Mouse (Mus musculus) embryonic facial prominence, embryonic 10.5 days (tissue): ENCODE data around the gene Hmcn1. TPM values are rescaled to one million over a fixed set of nuclear protein-coding genes. Genes with fewer than 3 reads are reported as not detected.

Experiments
- DNase-seq: peaks from one replicate; pipeline ENCODE4 v3.0.0-alpha.2; 2017; ENCODE audit warnings: low spot score
- H3K27ac ChIP-seq: fragments of 300-500 bp; sonication (generic); replicated peaks from 2 replicates; pipeline ENCODE4 v1.5.1; 2016; ENCODE audit warnings: mild to moderate bottlenecking
- H3K27me3 ChIP-seq: fragments of 300-500 bp; sonication (generic); replicated peaks from 2 replicates; pipeline ENCODE4 v1.6.1; 2016; ENCODE audit warnings: low read depth, mild to moderate bottlenecking; ENCODE audit not compliant: poor library complexity, severe bottlenecking
- H3K36me3 ChIP-seq: fragments of 300-500 bp; sonication (generic); replicated peaks from 2 replicates; pipeline ENCODE4 v1.6.1; 2016; ENCODE audit warnings: mild to moderate bottlenecking, moderate library complexity
- H3K4me1 ChIP-seq: fragments of 300-500 bp; sonication (generic); 2 replicates; pipeline ENCODE4 v1.6.1; 2016
- H3K4me3 ChIP-seq: fragments of 300-500 bp; sonication (generic); 2 replicates; pipeline ENCODE4 v1.5.1; 2016; ENCODE audit warnings: mild to moderate bottlenecking, moderate library complexity
- H3K9me3 ChIP-seq: fragments of 300-500 bp; sonication (generic); 2 replicates; pipeline ENCODE4 v1.6.1; 2016; ENCODE audit warnings: mild to moderate bottlenecking
- WGBS: fragments of 180-500 bp; shearing (Covaris S2); methylation state at CpG from one replicate; pipeline ENCODE4 v1.1.7; 2016; 5-methylcytosine and 5-hydroxymethylcytosine counted together
- polyA plus RNA-seq: library from polyadenylated mRNA; unstranded; fragments of >200 nt; fragmentation: Nextera tagmentation; extraction: Ambion mirVana; gene quantifications from 2 replicates; pipeline ENCODE4 v1.2.1, GENCODE M21; 2016

Hmcn1 gene
- polyA plus RNA-seq, 1 experiment from 2014 or later: 19.0 TPM

DNA sequence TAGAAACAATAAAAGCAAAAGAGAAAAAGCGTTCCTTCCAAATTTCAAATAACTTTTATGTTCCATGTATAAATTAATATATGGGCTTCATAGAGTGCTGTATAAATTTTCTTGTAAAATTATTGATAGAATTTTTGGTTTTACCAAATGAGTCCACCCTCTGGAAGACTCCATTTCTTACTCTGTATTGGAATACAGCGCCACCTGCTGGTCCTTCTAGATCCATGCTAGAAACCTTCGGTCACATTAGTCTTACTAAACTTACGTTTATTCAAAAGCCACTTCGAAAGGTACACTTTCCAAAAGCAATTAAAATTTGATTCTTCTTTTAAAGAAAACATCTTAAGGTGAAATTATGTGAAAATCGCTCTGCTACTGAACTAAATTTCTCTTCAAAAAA, 73.0 kb downstream of the Hmcn1 start:
- Histone ChIP-seq H3K27ac (no peak overlapping the region), H3K27me3 (no peaks in the 10 kb centered on the region), H3K4me1 (peaks cover 8% of the 10 kb centered on the region), H3K9me3 (no peaks in the 10 kb centered on the region), H3K36me3 (no peaks in the 10 kb centered on the region), H3K4me3 (no peak overlapping the region)
- 56% methylated on average over 6 of the region's 6 CpGs for WGBS
- DNase-seq: peak; percentile 41

DNA sequence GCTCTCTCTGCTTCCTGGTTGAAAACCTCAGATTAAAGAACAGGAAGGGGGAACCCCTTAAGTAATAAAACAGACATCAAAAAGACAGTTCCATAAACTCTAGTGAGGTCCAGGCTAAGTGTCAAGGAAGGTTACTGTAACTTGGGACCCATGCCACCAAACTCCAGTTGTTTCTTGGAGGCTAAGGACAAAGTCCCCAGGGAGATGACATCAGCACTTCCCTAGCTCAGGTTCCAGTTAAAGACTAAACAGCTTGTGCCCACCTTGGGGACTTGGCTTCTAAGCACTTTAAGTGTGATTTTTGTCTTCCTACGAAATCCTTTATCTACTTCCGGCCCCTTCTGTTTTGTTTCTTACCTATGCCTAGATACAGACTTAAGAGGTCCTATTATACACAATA, 78.3 kb downstream of the Hmcn1 start:
- H3K4me3 ChIP-seq: no peak overlapping the region
- H3K9me3 ChIP-seq: no peaks in the 10 kb centered on the region
- no peaks in the 10 kb centered on the region for H3K27me3 ChIP-seq
- peaks cover 12% of the 10 kb centered on the region for H3K4me1 ChIP-seq
- no peaks in the 10 kb centered on the region for H3K36me3 ChIP-seq
- DNase-seq: no peak
- 78% methylated on average over 2 of the region's 2 CpGs for WGBS
- H3K27ac ChIP-seq: no peak overlapping the region

DNA sequence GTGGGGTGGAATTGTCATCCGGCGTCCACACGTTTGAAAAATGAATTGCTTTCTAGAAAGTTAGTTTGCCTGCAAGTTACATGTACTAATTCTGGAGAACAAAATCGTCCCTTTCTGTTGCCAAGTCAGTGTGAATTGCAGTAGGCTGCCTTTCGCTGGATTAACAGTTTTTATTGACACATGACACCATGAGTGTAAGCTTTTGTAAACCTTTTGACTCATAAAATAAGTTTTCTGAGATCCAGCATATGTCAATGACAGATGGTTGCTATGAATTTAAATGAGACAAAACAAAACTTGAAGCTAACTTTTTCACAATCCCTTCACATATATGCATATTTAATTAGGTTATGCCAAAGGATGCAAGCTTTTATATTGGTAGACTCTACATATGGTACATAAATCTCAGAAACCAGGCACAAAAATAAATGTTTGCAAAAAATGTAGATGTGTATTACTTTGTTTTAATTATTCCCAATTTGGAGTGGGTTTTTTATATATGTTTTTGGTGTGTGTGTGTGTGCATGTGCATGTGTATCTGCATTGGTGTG, 79.6 kb downstream of the Hmcn1 start:
- DNase-seq: no peak
- Histone ChIP-seq H3K27ac (no peak overlapping the region), H3K27me3 (no peaks in the 10 kb centered on the region), H3K9me3 (no peaks in the 10 kb centered on the region), H3K4me3 (no peak overlapping the region), H3K36me3 (no peaks in the 10 kb centered on the region), H3K4me1 (peaks cover 12% of the 10 kb centered on the region)
- WGBS: 89% methylated on average over 5 of the region's 5 CpGs

DNA sequence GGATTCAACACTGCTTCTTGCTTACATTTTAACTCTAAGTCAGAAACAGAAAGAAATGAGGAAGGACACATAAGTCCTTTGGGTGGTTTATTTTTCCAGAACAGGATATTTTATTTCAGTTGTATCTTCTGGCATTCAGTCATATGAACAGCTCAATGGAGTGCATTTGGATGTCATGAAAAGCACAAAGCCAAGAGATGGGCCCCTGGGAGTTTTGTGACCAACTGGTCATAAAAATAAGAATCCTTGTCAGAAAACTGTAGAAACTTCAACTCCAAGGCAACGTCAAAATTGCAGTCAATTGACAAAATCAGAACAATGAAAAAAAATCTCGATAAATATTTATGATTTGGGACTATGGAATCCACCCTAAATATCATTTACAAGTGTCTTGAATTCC, 83.6 kb downstream of the Hmcn1 start:
- H3K36me3 ChIP-seq: no peaks in the 10 kb centered on the region
- WGBS: 89% methylated on average over 2 of the region's 2 CpGs
- no peaks in the 10 kb centered on the region for H3K27me3 ChIP-seq
- no peak for DNase-seq
- H3K4me3 ChIP-seq: no peak overlapping the region
- H3K4me1 ChIP-seq: peaks cover under 1% of the 10 kb centered on the region; the same call in 1 of the 2 replicates
- no peaks in the 10 kb centered on the region for H3K9me3 ChIP-seq
- no peak overlapping the region for H3K27ac ChIP-seq

DNA sequence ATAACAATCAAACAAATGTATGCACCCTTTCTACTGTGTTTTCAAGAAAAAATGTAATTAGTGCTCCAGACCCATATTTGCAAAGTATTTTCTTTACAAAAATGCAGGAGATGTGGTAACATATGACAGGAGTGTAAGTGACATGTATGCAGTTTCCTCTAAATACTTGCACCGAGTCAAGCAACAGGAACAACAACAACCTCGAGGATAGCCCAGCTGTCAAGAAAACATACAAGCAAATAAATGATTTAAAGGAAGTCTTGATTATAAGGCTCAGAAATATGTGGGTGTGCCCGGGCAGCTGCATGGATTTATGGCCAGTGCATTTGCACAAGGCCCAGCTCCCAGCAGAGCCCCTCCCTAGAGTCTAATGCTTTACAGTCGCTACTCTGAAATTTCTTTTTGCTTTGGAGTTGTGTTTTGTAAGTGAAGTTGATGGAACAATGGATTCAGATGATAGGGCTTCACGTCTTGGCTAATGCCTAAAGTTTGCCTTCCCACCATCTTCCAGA, 99.5 kb downstream of the Hmcn1 start:
- Histone ChIP-seq H3K36me3 (no peaks in the 10 kb centered on the region), H3K4me1 (peaks cover 3% of the 10 kb centered on the region; the same call in 1 of the 2 replicates)
- WGBS: 88% methylated on average over 5 of the region's 5 CpGs

DNA sequence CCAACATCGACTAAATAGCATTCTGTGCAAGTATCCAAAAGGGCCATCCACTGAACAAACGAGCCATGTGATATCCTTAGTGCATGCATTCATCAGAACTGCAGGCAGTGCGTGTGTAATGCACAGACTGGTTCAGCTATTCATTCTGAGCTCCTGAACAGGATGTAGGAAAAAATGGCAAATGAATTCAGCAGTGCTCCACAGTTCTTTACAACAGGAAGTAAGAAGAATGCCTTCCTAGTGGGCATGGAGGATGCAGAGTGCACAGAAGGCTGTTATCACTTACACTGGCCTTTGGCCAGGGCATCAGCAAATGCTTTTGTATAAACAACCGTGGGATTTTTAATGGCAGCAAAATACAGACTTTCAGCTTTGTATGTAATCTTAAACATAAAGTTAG, 103.2 kb downstream of the Hmcn1 start:
- H3K4me1 ChIP-seq: no peaks in the 10 kb centered on the region
- no peak for DNase-seq
- 82% methylated on average over 4 of the region's 4 CpGs for WGBS

More for the DNA sequence above, 99.5 kb downstream of the Hmcn1 start:
- H3K27me3 ChIP-seq: no peaks in the 10 kb centered on the region
- no peak for DNase-seq
- no peak overlapping the region for H3K27ac ChIP-seq
- no peak overlapping the region for H3K4me3 ChIP-seq
- H3K9me3 ChIP-seq: no peaks in the 10 kb centered on the region

DNA sequence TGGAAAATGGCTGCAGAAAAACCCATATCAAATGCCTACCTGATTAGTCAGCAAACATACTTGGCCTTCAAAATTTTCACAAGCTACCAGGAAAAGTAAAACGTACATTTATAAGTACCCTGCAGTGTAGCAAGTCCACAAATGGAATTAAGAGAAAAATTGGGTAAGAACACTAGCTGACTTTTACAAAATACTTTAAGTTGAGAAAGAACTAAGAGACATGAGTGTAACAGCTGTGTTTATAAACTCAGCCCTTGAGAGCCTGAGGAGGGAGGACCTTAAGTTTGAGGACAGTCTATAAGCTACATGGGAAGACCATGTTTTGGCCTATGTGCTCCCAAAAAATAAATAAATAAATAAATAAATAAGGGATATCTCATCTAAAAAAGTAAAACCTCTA, 107.0 kb downstream of the Hmcn1 start:
- no peak for DNase-seq
- H3K36me3 ChIP-seq: peaks cover 3% of the 10 kb centered on the region; the same call in 1 of the 2 replicates
- H3K4me3 ChIP-seq: no peak overlapping the region
- no peaks in the 10 kb centered on the region for H3K4me1 ChIP-seq
- no peaks in the 10 kb centered on the region for H3K27me3 ChIP-seq
- H3K27ac ChIP-seq: no peak overlapping the region
- 85% methylated on average over 1 of the region's 1 CpGs for WGBS
- no peaks in the 10 kb centered on the region for H3K9me3 ChIP-seq

More for the DNA sequence above, 103.2 kb downstream of the Hmcn1 start:
- H3K4me3 ChIP-seq: no peak overlapping the region
- no peaks in the 10 kb centered on the region for H3K27me3 ChIP-seq
- H3K27ac ChIP-seq: no peak overlapping the region
- no peaks in the 10 kb centered on the region for H3K9me3 ChIP-seq
- peaks cover 3% of the 10 kb centered on the region; the same call in 1 of the 2 replicates for H3K36me3 ChIP-seq

DNA sequence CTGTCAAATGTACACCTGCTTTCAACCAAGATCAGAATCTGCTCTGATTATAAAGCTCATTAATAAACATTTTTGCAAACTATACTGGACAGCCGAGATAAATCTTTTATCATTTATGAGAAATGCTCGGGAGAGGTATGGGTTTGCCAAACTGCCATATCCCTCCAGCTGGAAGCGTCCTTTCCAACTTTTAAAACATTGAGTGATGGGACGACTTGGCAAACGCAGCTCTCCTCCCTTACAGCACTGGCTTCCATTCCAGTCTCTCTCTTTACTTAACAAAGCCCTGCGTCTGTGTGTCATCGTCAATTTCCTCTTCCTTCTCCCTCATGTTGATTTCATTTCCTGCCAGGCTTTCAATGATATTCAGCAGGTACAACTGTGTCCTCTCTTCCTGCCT, 114.8 kb downstream of the Hmcn1 start:
- DNase-seq: no peak
- Histone ChIP-seq H3K9me3 (no peaks in the 10 kb centered on the region), H3K27me3 (no peaks in the 10 kb centered on the region), H3K36me3 (no peaks in the 10 kb centered on the region), H3K4me3 (no peak overlapping the region), H3K27ac (0 out of 2 replicates have a peak overlapping the region, but pooled peaks have one; percentile 20), H3K4me1 (peaks cover 24% of the 10 kb centered on the region)
- 64% methylated on average over 7 of the region's 7 CpGs for WGBS

DNA sequence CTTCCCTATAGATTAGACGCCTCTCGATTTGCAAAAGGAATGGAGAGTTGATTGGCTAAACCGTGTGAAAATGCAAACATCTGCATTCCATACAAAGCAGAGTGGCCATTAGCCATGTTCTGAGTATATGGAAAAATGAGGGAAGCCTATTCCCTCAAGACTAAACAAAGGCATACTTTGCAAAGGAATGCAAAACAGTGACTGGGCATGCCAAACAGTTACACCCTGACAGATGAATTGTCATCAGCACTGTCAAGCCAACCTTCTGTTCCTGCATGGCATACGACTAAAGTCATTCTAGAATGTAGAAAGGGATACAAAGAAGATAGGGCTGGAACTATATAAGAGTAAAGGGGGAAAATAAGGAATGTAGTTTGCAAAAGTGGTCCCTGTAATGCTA, 115.3 kb downstream of the Hmcn1 start:
- Histone ChIP-seq H3K4me3 (no peak overlapping the region), H3K27me3 (no peaks in the 10 kb centered on the region), H3K27ac (no peak overlapping the region), H3K9me3 (no peaks in the 10 kb centered on the region), H3K4me1 (peaks cover 29% of the 10 kb centered on the region), H3K36me3 (no peaks in the 10 kb centered on the region)
- 66% methylated on average over 4 of the region's 4 CpGs for WGBS
- no peak for DNase-seq

DNA sequence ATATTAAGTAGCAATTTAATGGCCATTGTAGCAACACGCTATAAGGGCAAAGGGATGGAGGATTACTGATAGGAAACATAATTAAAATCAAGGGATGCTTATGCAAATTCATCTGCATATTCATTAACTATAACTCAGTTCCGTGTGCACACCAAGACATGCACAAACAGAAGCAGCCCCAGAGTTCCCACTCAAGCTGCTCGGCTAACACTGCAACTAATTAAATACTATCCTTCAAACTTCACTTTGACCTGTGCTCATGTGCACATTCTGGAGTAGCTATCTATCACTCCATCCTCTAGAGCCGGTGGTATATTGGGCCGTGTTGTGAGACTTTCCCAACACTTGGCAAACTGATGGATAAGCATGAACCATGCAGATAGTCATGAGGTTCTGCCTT, 119.2 kb downstream of the Hmcn1 start:
- Histone ChIP-seq H3K27ac (no peak overlapping the region), H3K4me1 (peaks cover 21% of the 10 kb centered on the region), H3K9me3 (no peaks in the 10 kb centered on the region), H3K4me3 (no peak overlapping the region), H3K36me3 (no peaks in the 10 kb centered on the region), H3K27me3 (no peaks in the 10 kb centered on the region)
- 86% methylated on average over 5 of the region's 5 CpGs for WGBS
- DNase-seq: no peak

DNA sequence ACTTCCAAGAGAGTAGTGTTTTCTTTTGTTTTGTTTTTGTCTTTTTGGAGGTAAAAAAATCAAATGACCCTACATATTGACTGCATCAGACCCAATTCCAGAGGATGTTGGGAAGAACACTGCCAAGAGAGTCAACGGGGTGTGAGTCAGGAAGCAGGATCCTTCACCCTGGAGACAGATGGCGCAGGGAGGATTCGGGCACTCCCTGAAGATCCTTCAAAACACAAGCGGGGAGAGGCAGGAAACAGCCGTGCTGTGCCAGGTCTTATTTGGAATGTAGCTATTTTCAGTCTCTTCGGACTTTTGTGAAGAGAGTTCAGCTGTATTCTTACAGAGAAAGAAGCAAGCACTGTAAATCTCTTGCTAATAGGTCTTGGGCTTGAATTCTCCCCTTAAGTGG, 120.0 kb downstream of the Hmcn1 start:
- H3K27me3 ChIP-seq: no peaks in the 10 kb centered on the region
- no peak for DNase-seq
- peaks cover 13% of the 10 kb centered on the region for H3K4me1 ChIP-seq
- no peak overlapping the region for H3K27ac ChIP-seq
- whole genome bisulfite sequencing: 66% methylated on average over 6 of the region's 6 CpGs
- H3K36me3 ChIP-seq: no peaks in the 10 kb centered on the region
- no peaks in the 10 kb centered on the region for H3K9me3 ChIP-seq
- no peak overlapping the region for H3K4me3 ChIP-seq

DNA sequence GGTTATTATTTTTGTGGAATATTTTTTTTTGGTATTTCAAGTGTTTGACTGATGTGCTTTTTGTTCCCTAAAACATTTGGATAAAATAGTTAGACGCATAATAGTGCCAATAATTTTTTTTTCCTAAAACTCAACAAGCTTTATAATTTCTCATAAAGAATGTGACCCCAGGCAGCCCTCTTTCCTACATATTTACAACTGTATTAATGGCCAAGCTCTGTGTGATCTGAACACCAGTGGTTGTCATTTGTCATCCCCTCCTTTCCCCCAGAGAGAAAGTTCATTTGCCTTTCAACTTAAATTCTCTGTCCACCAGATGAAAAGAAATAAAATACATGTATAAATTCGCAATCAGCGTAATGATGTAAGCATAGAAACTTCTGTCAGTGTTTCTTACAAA, 121.1 kb downstream of the Hmcn1 start:
- 90% methylated on average over 3 of the region's 3 CpGs for WGBS
- no peak overlapping the region for H3K4me3 ChIP-seq
- H3K27me3 ChIP-seq: no peaks in the 10 kb centered on the region
- H3K27ac ChIP-seq: no peak overlapping the region
- H3K36me3 ChIP-seq: no peaks in the 10 kb centered on the region
- peaks cover 6% of the 10 kb centered on the region; the same call in 1 of the 2 replicates for H3K4me1 ChIP-seq
- no peaks in the 10 kb centered on the region for H3K9me3 ChIP-seq
- no peak for DNase-seq

DNA sequence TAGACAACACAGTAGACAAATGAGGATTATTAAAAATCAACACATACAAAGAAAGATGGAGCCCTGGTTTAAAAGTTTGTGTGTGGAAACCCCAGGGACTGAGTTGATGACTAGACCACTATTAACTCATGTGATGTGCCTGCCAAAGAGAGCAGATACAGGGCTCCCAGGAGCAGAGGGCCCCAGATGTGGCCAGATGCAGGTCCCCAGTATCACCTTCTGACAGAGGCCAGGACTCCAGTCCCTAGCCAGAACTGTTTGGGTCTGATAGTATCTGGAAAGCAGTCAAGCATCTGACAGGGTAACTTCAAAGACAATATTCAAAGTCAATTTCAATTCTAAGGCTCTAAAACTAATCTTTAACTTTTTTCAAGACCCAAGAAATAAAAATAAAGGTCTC, 124.0 kb downstream of the Hmcn1 start:
- Histone ChIP-seq H3K36me3 (no peaks in the 10 kb centered on the region), H3K27ac (no peak overlapping the region), H3K4me3 (no peak overlapping the region), H3K4me1 (peaks cover 6% of the 10 kb centered on the region; the same call in 1 of the 2 replicates), H3K27me3 (no peaks in the 10 kb centered on the region), H3K9me3 (no peaks in the 10 kb centered on the region)
- DNase-seq: no peak
